ENCODE assay signal across 16 mouse cellular contexts in the genomic region with DNA sequence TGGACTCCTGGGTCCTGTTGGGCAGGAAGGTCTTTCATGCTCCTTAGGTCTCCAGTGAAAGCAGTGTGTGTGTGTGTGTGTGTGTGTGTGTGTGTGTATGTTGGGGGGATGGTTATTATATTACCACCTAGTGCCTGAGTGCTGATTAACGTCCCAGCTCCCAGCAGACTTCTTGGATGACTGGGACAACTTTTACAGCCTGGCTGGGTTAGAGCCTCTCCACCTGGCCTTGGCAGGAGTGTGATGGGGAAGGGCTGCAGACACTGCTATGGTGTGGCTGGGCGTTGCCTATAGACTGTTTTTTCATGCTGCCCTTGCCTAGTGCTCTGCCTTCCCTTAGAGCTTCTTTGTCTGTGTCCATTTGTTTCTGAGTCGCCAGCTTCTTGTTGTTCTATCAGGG. TPM values are rescaled to one million over a fixed set of nuclear protein-coding genes. Genes with fewer than 3 reads are reported as not detected.
DNase-seq lines count a peak whose midpoint lies in the region; ATAC-seq and TF ChIP-seq lines count a peak whose summit lies in the region.
"Had no signal": no experiment of that assay in that cellular context is flagged by ENCODE, and none has a peak within 500 bp of the region (broad histone marks: within the 10 kb centered on the region; RNA-seq: fewer than 3 reads in every experiment).

No protein-coding gene starts in this region.

- H3K4me1 ChIP-seq in heart, embryonic 14.5 days (ENCODE audit: control insufficient read depth in 2 of 2, insufficient read depth in 2 of 2, low read length in 2 of 2) = peaks cover 7 to 12% of the 10 kb centered on the region in 2 experiments; a peak in 3 of 4 replicates
- peaks cover 10% of the 10 kb centered on the region for H3K4me1 ChIP-seq in lung, embryonic 14.5 days (ENCODE audit: insufficient read depth)
- H3K4me1 ChIP-seq in intestine, embryonic 15.5 days (replicated peaks) = peaks cover 8% of the 10 kb centered on the region
- peaks cover 4% of the 10 kb centered on the region; the same call in 1 of the 2 replicates for H3K4me1 ChIP-seq in small intestine, adult 2 months (ENCODE audit: control insufficient read depth, insufficient read depth, insufficient read length, low read length)

- H3K4me3 ChIP-seq in heart, embryonic 14.5 days (ENCODE audit: control insufficient read depth in 1 of 2, insufficient read depth in 1 of 2, low read depth in 1 of 2, low read length in 2 of 2) = no peak overlapping the region
- H3K4me3 ChIP-seq in lung, embryonic 14.5 days (ENCODE audit: low read depth, low read length) = no peak overlapping the region
- H3K4me3 ChIP-seq in intestine, embryonic 15.5 days (replicated peaks) = no peak overlapping the region
- H3K4me3 ChIP-seq in small intestine, adult 2 months (ENCODE audit: low read depth, low read length) = no peak overlapping the region

- H3K4me2 ChIP-seq in heart, embryonic 14.5 days (ENCODE audit: low read length) = peak overlapping the region; percentile 30
- H3K4me2 ChIP-seq in lung, embryonic 14.5 days = no peak overlapping the region
- H3K4me2 ChIP-seq in intestine, embryonic 15.5 days (replicated peaks) = no peak overlapping the region

- no peak for DNase-seq in heart, postnatal 4 days
- DNase-seq in lung, embryonic 14.5 days = peak; percentile 19
- no peak for DNase-seq in lung, adult 18-20 months
- DNase-seq in B cell, adult 2 months = no peak
- DNase-seq: cerebellum, postnatal 14 days; thymus, postnatal 25 days had no signal

- H3K36me3 ChIP-seq in heart, embryonic 14.5 days (ENCODE audit: control insufficient read depth, insufficient read depth, low read length) = no peaks in the 10 kb centered on the region
- 0 out of 2 replicates have a peak, but pooled peaks cover 7% of the 10 kb centered on the region for H3K36me3 ChIP-seq in lung, embryonic 14.5 days (ENCODE audit: insufficient read depth)
- H3K36me3 ChIP-seq in intestine, embryonic 15.5 days = no peaks in the 10 kb centered on the region
- peaks cover 8% of the 10 kb centered on the region for H3K36me3 ChIP-seq in small intestine, adult 2 months (ENCODE audit: control insufficient read depth, insufficient read depth, low read length)

- ATAC-seq in heart, embryonic 14.5 days (ENCODE audit: insufficient number of reproducible peaks, insufficient read depth, low FRiP score, low read depth) = no peak
- peak; percentile 77 for ATAC-seq in lung, embryonic 14.5 days (ENCODE audit: insufficient read depth)
- peak; percentile 71 for ATAC-seq in intestine, embryonic 15.5 days
- ATAC-seq: forebrain, embryonic 16.5 days; hindbrain, postnatal 0 days had no signal

- no peak for TF ChIP-seq POLR2A in small intestine, adult 2 months (IDR thresholded peaks at IDR 0.05; ENCODE audit: low read depth, low read length)

- no peak for TF ChIP-seq CTCF in lung, embryonic 14.5 days (IDR thresholded peaks at IDR 0.05; ENCODE audit: low read depth)
- no peak for TF ChIP-seq CTCF in small intestine, adult 2 months (IDR thresholded peaks at IDR 0.05; ENCODE audit: extremely low read depth, insufficient read length, insufficient replicate concordance, low read depth, low read length)

- H3K27me3 ChIP-seq in heart, embryonic 14.5 days (ENCODE audit: control insufficient read depth, insufficient read depth, low read length) = no peaks in the 10 kb centered on the region
- no peaks in the 10 kb centered on the region for H3K27me3 ChIP-seq in lung, embryonic 14.5 days (ENCODE audit: insufficient read depth, low read length)
- H3K27me3 ChIP-seq in intestine, embryonic 15.5 days (replicated peaks) = no peaks in the 10 kb centered on the region
- no peaks in the 10 kb centered on the region for H3K27me3 ChIP-seq in small intestine, adult 2 months (ENCODE audit: control insufficient read depth, insufficient read depth, low read length)

- H3K27ac ChIP-seq in heart, embryonic 14.5 days (replicated peaks in 1 of 2; ENCODE audit: control insufficient read depth in 1 of 2, insufficient read depth in 1 of 2, low read depth in 2 of 2, low read length in 2 of 2) = peak overlapping the region; percentile 15 to 49; a peak in 3 of 4 replicates
- peak overlapping the region; percentile 44 for H3K27ac ChIP-seq in lung, embryonic 14.5 days (ENCODE audit: low read depth)
- H3K27ac ChIP-seq in intestine, embryonic 15.5 days = peak overlapping the region; percentile 68
- H3K27ac ChIP-seq in small intestine, adult 2 months (ENCODE audit: insufficient read depth, low read depth, low read length) = peak overlapping the region; percentile 72
- H3K27ac ChIP-seq: hindbrain, postnatal 0 days; macrophage had no signal

- no peaks in the 10 kb centered on the region for H3K9me3 ChIP-seq in heart, embryonic 14.5 days (ENCODE audit: control insufficient read depth, low read length)
- H3K9me3 ChIP-seq in lung, embryonic 14.5 days (ENCODE audit: low read depth, low read length) = no peaks in the 10 kb centered on the region
- H3K9me3 ChIP-seq in intestine, embryonic 15.5 days = no peaks in the 10 kb centered on the region

- no peak overlapping the region; the same call in 1 of the 2 replicates for H3K9ac ChIP-seq in heart, embryonic 14.5 days (ENCODE audit: low read length)
- H3K9ac ChIP-seq in lung, embryonic 14.5 days = no peak overlapping the region
- no peak overlapping the region for H3K9ac ChIP-seq in intestine, embryonic 15.5 days

- WGBS in heart, embryonic 14.5 days = 36% methylated on average over 3 of the region's 3 CpGs
- WGBS in lung, embryonic 14.5 days = 28% methylated on average over 3 of the region's 3 CpGs
- 30% methylated on average over 3 of the region's 3 CpGs for WGBS in intestine, embryonic 15.5 days
- WGBS in small intestine, adult 2 months = 45% methylated on average over 3 of the region's 3 CpGs

RNA-seq across cellular contexts. Expression of gene Gm10974, which starts 25.7 kb away (rescaled TPM):
- polyA plus RNA-seq in heart, embryonic 14.5 days (2014; fragmentation: Nextera tagmentation; extraction: Ambion mirVana) = not detected in 2 replicates
- total RNA-seq in heart, postnatal 4 days (2021) = not detected
- not detected in 2 replicates for polyA plus RNA-seq in lung, embryonic 14.5 days (2014; fragmentation: Nextera tagmentation; extraction: Ambion mirVana)
- polyA plus RNA-seq in intestine, embryonic 15.5 days (2015; fragmentation: Nextera tagmentation; extraction: Ambion mirVana) = not detected in 2 replicates
- not detected in 2 replicates for polyA plus RNA-seq in small intestine, adult 2 months (2012; rRNA removed)
- total RNA-seq: adrenal gland, adult 18-20 months; gastrocnemius, postnatal 36 days; hindbrain, postnatal 0 days; left cerebral cortex, postnatal 14 days had no signal
- polyA plus RNA-seq: embryonic facial prominence, embryonic 14.5 days; forebrain, embryonic 16.5 days; hindbrain, postnatal 0 days; macrophage had no signal

RNA-seq across cellular contexts. Expression of gene Lrrk1, which starts 48.1 kb away (rescaled TPM):
- 6.4 and 6.8 TPM in 2 replicates for polyA plus RNA-seq in heart, embryonic 14.5 days (2014; fragmentation: Nextera tagmentation; extraction: Ambion mirVana)
- total RNA-seq in heart, postnatal 4 days (2021) = 10 to 100 TPM; 11.9 to 14.0 TPM
- 23.3 and 25.8 TPM in 2 replicates for polyA plus RNA-seq in lung, embryonic 14.5 days (2014; fragmentation: Nextera tagmentation; extraction: Ambion mirVana)
- 15.7 and 16.9 TPM in 2 replicates for polyA plus RNA-seq in intestine, embryonic 15.5 days (2015; fragmentation: Nextera tagmentation; extraction: Ambion mirVana)
- polyA plus RNA-seq in small intestine, adult 2 months (2012; rRNA removed) = 18.9 and 23.1 TPM in 2 replicates
